7 mouse cellular contexts compared by ENCODE assay signal in genomic region chr14:122449601-122450495, GRCm38 (mm10). TPM values are rescaled to one million over a fixed set of nuclear protein-coding genes. Genes with fewer than 3 reads are reported as not detected.
DNase-seq lines count a peak whose midpoint lies in the region; ATAC-seq and TF ChIP-seq lines count a peak whose summit lies in the region.

No protein-coding gene starts in this region.

- H3K9ac ChIP-seq in ES-Bruce4 (ENCODE audit: low read depth, poor library complexity, severe bottlenecking): peak overlapping the region; percentile 63
- no peak overlapping the region for H3K9ac ChIP-seq in embryonic facial prominence, embryonic 15.5 days
- no peak overlapping the region for H3K9ac ChIP-seq in liver, embryonic 12.5 days

- DNase-seq in Muller cell, postnatal 12 days (ENCODE audit: inconsistent ontology term): peak; percentile 63
- no peak for DNase-seq in layer of hippocampus, adult 11-12 months (ENCODE audit: low spot score)

- H3K27ac ChIP-seq in ES-Bruce4 (ENCODE audit: insufficient read depth, low read length): no peak overlapping the region
- no peak overlapping the region for H3K27ac ChIP-seq in embryonic facial prominence, embryonic 15.5 days (replicated peaks)
- H3K27ac ChIP-seq in liver, embryonic 12.5 days: no peak overlapping the region

- H3K4me3 ChIP-seq in ES-Bruce4 (ENCODE audit: low read depth, low read length): peak overlapping the region; percentile 48
- H3K4me3 ChIP-seq in embryonic facial prominence, embryonic 15.5 days (replicated peaks): peak overlapping the region; percentile 45
- no peak overlapping the region for H3K4me3 ChIP-seq in liver, embryonic 12.5 days

- 7% methylated on average over 29 of the region's 29 CpGs for WGBS in embryonic facial prominence, embryonic 15.5 days
- WGBS in liver, embryonic 12.5 days (ENCODE audit: insufficient replicate concordance): 7% methylated on average over 29 of the region's 29 CpGs

- no peak for ATAC-seq in embryonic facial prominence, embryonic 15.5 days (ENCODE audit: insufficient number of reproducible peaks, low FRiP score, low TSS enrichment, low read depth)
- ATAC-seq in liver, embryonic 12.5 days: no peak
- ATAC-seq in megakaryocyte progenitor cell, adult 5-6 weeks (replicated peaks; ENCODE audit: poor library complexity): no peak
- no peak for ATAC-seq in inflammation-experienced regulatory T-cells, adult 6 months

- H3K27me3 ChIP-seq in ES-Bruce4 (ENCODE audit: control insufficient read depth, insufficient read depth, low read length, poor library complexity, severe bottlenecking): 0 out of 2 replicates have a peak, but pooled peaks cover 4% of the 10 kb centered on the region
- H3K27me3 ChIP-seq in embryonic facial prominence, embryonic 15.5 days: peaks cover 64% of the 10 kb centered on the region
- H3K27me3 ChIP-seq in liver, embryonic 12.5 days (replicated peaks): peaks cover 78% of the 10 kb centered on the region

- no peak for TF ChIP-seq EP300 in ES-Bruce4 (IDR thresholded peaks at IDR 0.05; ENCODE audit: insufficient read depth, low read depth, low read length)

- peak overlapping the region; percentile 85 for H3K4me2 ChIP-seq in embryonic facial prominence, embryonic 15.5 days (replicated peaks)
- peak overlapping the region; percentile 57 for H3K4me2 ChIP-seq in liver, embryonic 12.5 days

- no peak for TF ChIP-seq POLR2A in ES-Bruce4 (IDR thresholded peaks at IDR 0.05; ENCODE audit: insufficient read depth, low read length)

- H3K4me1 ChIP-seq in ES-Bruce4 (ENCODE audit: control insufficient read depth, insufficient read depth, low read length): no peaks in the 10 kb centered on the region
- H3K4me1 ChIP-seq in embryonic facial prominence, embryonic 15.5 days: peaks cover 27% of the 10 kb centered on the region
- no peaks in the 10 kb centered on the region for H3K4me1 ChIP-seq in liver, embryonic 12.5 days

- H3K9me3 ChIP-seq in ES-Bruce4 (replicated peaks; ENCODE audit: control insufficient read depth, insufficient read depth, low read length, poor library complexity, severe bottlenecking): no peaks in the 10 kb centered on the region
- no peaks in the 10 kb centered on the region for H3K9me3 ChIP-seq in embryonic facial prominence, embryonic 15.5 days (replicated peaks)
- no peaks in the 10 kb centered on the region for H3K9me3 ChIP-seq in liver, embryonic 12.5 days (replicated peaks)

- H3K36me3 ChIP-seq in ES-Bruce4 (ENCODE audit: control insufficient read depth, insufficient read depth, low read length, poor library complexity, severe bottlenecking): no peaks in the 10 kb centered on the region
- H3K36me3 ChIP-seq in embryonic facial prominence, embryonic 15.5 days: no peaks in the 10 kb centered on the region
- H3K36me3 ChIP-seq in liver, embryonic 12.5 days: no peaks in the 10 kb centered on the region

- no peak for TF ChIP-seq CTCF in ES-Bruce4 (IDR thresholded peaks at IDR 0.05; ENCODE audit: low read depth, low read length)

RNA-seq across cellular contexts. Expression of gene Gm5089, which starts 1.1 kb away (rescaled TPM):
- 0.33 and 0.40 TPM in 2 replicates for polyA plus RNA-seq in ES-Bruce4 (2011; ENCODE audit: insufficient read depth, insufficient read length, low read depth, missing spikeins)
- 0.08 TPM in 1 of 2 replicates, not detected in the other for polyA plus RNA-seq in embryonic facial prominence, embryonic 15.5 days (2015; fragmentation: Nextera tagmentation; extraction: Ambion mirVana)
- polyA plus RNA-seq in liver, embryonic 12.5 days (2016; fragmentation: Nextera tagmentation; extraction: Ambion mirVana): not detected in 2 replicates
- not detected in 2 replicates for total RNA-seq in megakaryocyte progenitor cell, adult 5-6 weeks (2015)
- not detected in 2 replicates for total RNA-seq in megakaryocyte progenitor cell, adult 5-6 weeks (2017)
- not detected for polyA plus RNA-seq in inflammation-experienced regulatory T-cells, adult 6 months (2017; shearing (Covaris generic))

RNA-seq across cellular contexts. Expression of gene Zic5, which starts 15.6 kb away (rescaled TPM):
- 24.8 and 26.6 TPM in 2 replicates for polyA plus RNA-seq in ES-Bruce4 (2011; ENCODE audit: insufficient read depth, insufficient read length, low read depth, missing spikeins)
- 0.09 and 0.89 TPM in 2 replicates for polyA plus RNA-seq in embryonic facial prominence, embryonic 15.5 days (2015; fragmentation: Nextera tagmentation; extraction: Ambion mirVana)
- not detected in 2 replicates for polyA plus RNA-seq in liver, embryonic 12.5 days (2016; fragmentation: Nextera tagmentation; extraction: Ambion mirVana)
- not detected in 2 replicates for total RNA-seq in megakaryocyte progenitor cell, adult 5-6 weeks (2015)
- total RNA-seq in megakaryocyte progenitor cell, adult 5-6 weeks (2017): not detected in 2 replicates
- polyA plus RNA-seq in inflammation-experienced regulatory T-cells, adult 6 months (2017; shearing (Covaris generic)): under 1 TPM in 1 of 3 experiments, not detected in 2; 0.27 TPM

RNA-seq across cellular contexts. Expression of gene Zic2, which starts 25.4 kb away (rescaled TPM):
- 25.2 and 27.0 TPM in 2 replicates for polyA plus RNA-seq in ES-Bruce4 (2011; ENCODE audit: insufficient read depth, insufficient read length, low read depth, missing spikeins)
- polyA plus RNA-seq in embryonic facial prominence, embryonic 15.5 days (2015; fragmentation: Nextera tagmentation; extraction: Ambion mirVana): 0.09 and 0.32 TPM in 2 replicates
- polyA plus RNA-seq in liver, embryonic 12.5 days (2016; fragmentation: Nextera tagmentation; extraction: Ambion mirVana): not detected in 2 replicates
- total RNA-seq in megakaryocyte progenitor cell, adult 5-6 weeks (2015): not detected in 2 replicates
- total RNA-seq in megakaryocyte progenitor cell, adult 5-6 weeks (2017): not detected in 2 replicates
- polyA plus RNA-seq in inflammation-experienced regulatory T-cells, adult 6 months (2017; shearing (Covaris generic)): not detected

RNA-seq across cellular contexts. Expression of gene Gm10837, which starts 40.5 kb away (rescaled TPM):
- polyA plus RNA-seq in ES-Bruce4 (2011; ENCODE audit: insufficient read depth, insufficient read length, low read depth, missing spikeins): not detected in 2 replicates
- polyA plus RNA-seq in embryonic facial prominence, embryonic 15.5 days (2015; fragmentation: Nextera tagmentation; extraction: Ambion mirVana): not detected in 2 replicates
- not detected in 2 replicates for polyA plus RNA-seq in liver, embryonic 12.5 days (2016; fragmentation: Nextera tagmentation; extraction: Ambion mirVana)
- not detected in 2 replicates for total RNA-seq in megakaryocyte progenitor cell, adult 5-6 weeks (2015)
- total RNA-seq in megakaryocyte progenitor cell, adult 5-6 weeks (2017): not detected in 2 replicates
- polyA plus RNA-seq in inflammation-experienced regulatory T-cells, adult 6 months (2017; shearing (Covaris generic)): under 1 TPM in 1 of 3 experiments, not detected in 2; 0.36 TPM

Comparison
In these comparisons a context has a peak if more than half of its experiments do, and no peak if none do; other contexts are left out.
1. RNA of gene Zic5, which starts 15.6 kb away (polyA plus RNA-seq): 24.8 to 26.6 TPM in ES-Bruce4; 0.09 to 0.89 TPM in embryonic facial prominence, embryonic 15.5 days, 0.27 TPM in inflammation-experienced regulatory T-cells, adult 6 months and not detected in liver, embryonic 12.5 days; every median in the first group is over 10 times any median in the second.
2. RNA of gene Zic2, which starts 25.4 kb away (polyA plus RNA-seq): 25.2 to 27.0 TPM in ES-Bruce4; 0.09 to 0.32 TPM in embryonic facial prominence, embryonic 15.5 days, not detected in liver, embryonic 12.5 days and not detected in inflammation-experienced regulatory T-cells, adult 6 months; every median in the first group is over 10 times any median in the second.